In the genomic region with DNA sequence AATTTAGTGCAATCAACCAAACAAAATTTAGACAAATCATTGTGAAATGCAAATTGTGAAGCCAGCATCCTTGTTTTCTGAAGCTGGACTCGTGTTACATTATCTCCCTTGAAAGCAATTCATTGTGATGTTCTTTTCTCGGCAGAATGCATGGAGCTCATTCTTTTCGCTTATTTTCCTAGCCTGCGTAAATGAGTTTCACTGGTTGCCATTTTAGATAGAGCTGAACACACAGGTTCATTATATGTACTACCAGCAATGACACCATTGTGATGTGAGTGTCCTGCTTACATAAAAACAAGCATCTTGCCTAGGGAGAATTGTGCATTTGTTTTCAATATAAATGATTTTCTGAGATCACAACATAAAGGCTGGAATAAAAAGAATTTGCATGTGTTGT, we compare ENCODE assay signal across 23 mouse cellular contexts.
A peak's percentile ranks its signal among the peaks of the same experiment; 100 is the strongest.
DNase-seq lines count a peak whose midpoint lies in the region; ATAC-seq and TF ChIP-seq lines count a peak whose summit lies in the region.
"Had no signal": no experiment of that assay in that cellular context is flagged by ENCODE, and none has a peak within 500 bp of the region (broad histone marks: within the 10 kb centered on the region; RNA-seq: fewer than 3 reads in every experiment).

No protein-coding gene starts in this region.

- peak; percentile 60 for ATAC-seq in hindbrain, embryonic 11.5 days (ENCODE audit: low FRiP score)
- no peak for ATAC-seq in hindbrain, embryonic 16.5 days
- peak; percentile 51; the same call in 1 of the 2 replicates for ATAC-seq in forebrain, postnatal 0 days
- no peak for ATAC-seq in midbrain, embryonic 15.5 days (replicated peaks)

- no peak for TF ChIP-seq CTCF in forebrain, postnatal 0 days (IDR thresholded peaks at IDR 0.05; ENCODE audit: low read depth)

- no peak overlapping the region for H3K27ac ChIP-seq in hindbrain, embryonic 11.5 days (ENCODE audit: low read depth, low read length)
- no peak overlapping the region for H3K27ac ChIP-seq in hindbrain, embryonic 16.5 days (ENCODE audit: low read depth, low read length)
- H3K27ac ChIP-seq in forebrain, postnatal 0 days (ENCODE audit: low read depth, low read length), result no peak overlapping the region
- peak overlapping the region; percentile 55; the same call in 1 of the 2 replicates for H3K27ac ChIP-seq in midbrain, embryonic 15.5 days
- H3K27ac ChIP-seq: embryonic facial prominence, embryonic 10.5 days; heart, adult 2 months; heart, embryonic 13.5 days; left cerebral cortex, adult 2 months; liver, embryonic 13.5 days had no signal

- no peak for DNase-seq in hindbrain, embryonic 11.5 days (ENCODE audit: low spot score)
- DNase-seq in brain, adult 2 months (ENCODE audit: low read depth, low spot score), result peak; percentile 7
- DNase-seq in forebrain, postnatal 0 days, result peak; percentile 26
- DNase-seq in adrenal gland, postnatal 10 days, result no peak
- DNase-seq in kidney, adult 8-10 months, result no peak
- DNase-seq: adrenal gland, postnatal 36 days; cerebellum, adult 11-12 months; cerebellum, postnatal 10 days; gastrocnemius, postnatal 25 days; heart, adult 2 months; heart, postnatal 14 days; kidney, adult 11 months; kidney, postnatal 4 days; layer of hippocampus, adult 9-11 months; liver, embryonic 13.5 days; lung, adult 2 months; right cerebral cortex, postnatal 14 days; spleen, adult 18-20 months had no signal

- H3K4me2 ChIP-seq in hindbrain, embryonic 11.5 days (replicated peaks; ENCODE audit: low read depth, low read length), result no peak overlapping the region
- H3K4me2 ChIP-seq in hindbrain, embryonic 16.5 days (ENCODE audit: low read length), result no peak overlapping the region
- no peak overlapping the region for H3K4me2 ChIP-seq in forebrain, postnatal 0 days (ENCODE audit: low read depth)
- H3K4me2 ChIP-seq in midbrain, embryonic 15.5 days, result no peak overlapping the region
- H3K4me2 ChIP-seq: heart, embryonic 13.5 days; liver, embryonic 13.5 days had no signal

- no peaks in the 10 kb centered on the region for H3K27me3 ChIP-seq in hindbrain, embryonic 11.5 days (ENCODE audit: control insufficient read depth, insufficient read depth, low read length)
- no peaks in the 10 kb centered on the region for H3K27me3 ChIP-seq in hindbrain, embryonic 16.5 days (replicated peaks; ENCODE audit: control insufficient read depth, insufficient read depth, low read length)
- H3K27me3 ChIP-seq in forebrain, postnatal 0 days (ENCODE audit: insufficient read depth, low read length), result no peaks in the 10 kb centered on the region
- no peaks in the 10 kb centered on the region for H3K27me3 ChIP-seq in midbrain, embryonic 15.5 days (replicated peaks)
- H3K27me3 ChIP-seq: heart, embryonic 13.5 days; liver, embryonic 13.5 days had no signal

- 51% methylated on average over 4 of the region's 4 CpGs for WGBS in hindbrain, embryonic 11.5 days
- 27% methylated on average over 4 of the region's 4 CpGs for WGBS in hindbrain, embryonic 16.5 days
- whole genome bisulfite sequencing in forebrain, postnatal 0 days, result 16% methylated on average over 4 of the region's 4 CpGs
- WGBS in midbrain, embryonic 15.5 days, result 27% methylated on average over 4 of the region's 4 CpGs

- H3K9me3 ChIP-seq in hindbrain, embryonic 11.5 days (ENCODE audit: control insufficient read depth, low read length), result no peaks in the 10 kb centered on the region
- H3K9me3 ChIP-seq in hindbrain, embryonic 16.5 days (ENCODE audit: control insufficient read depth, low read length), result no peaks in the 10 kb centered on the region
- H3K9me3 ChIP-seq in forebrain, postnatal 0 days (ENCODE audit: low read length), result no peaks in the 10 kb centered on the region
- no peaks in the 10 kb centered on the region for H3K9me3 ChIP-seq in midbrain, embryonic 15.5 days
- H3K9me3 ChIP-seq: embryonic facial prominence, embryonic 10.5 days; heart, embryonic 13.5 days; liver, embryonic 13.5 days had no signal

- no peaks in the 10 kb centered on the region for H3K4me1 ChIP-seq in hindbrain, embryonic 11.5 days (replicated peaks; ENCODE audit: control insufficient read depth, insufficient read depth, low read length)
- H3K4me1 ChIP-seq in hindbrain, embryonic 16.5 days (ENCODE audit: control insufficient read depth, insufficient read depth, low read depth, low read length), result peaks cover 3% of the 10 kb centered on the region; the same call in 1 of the 2 replicates
- H3K4me1 ChIP-seq in forebrain, postnatal 0 days (ENCODE audit: insufficient read depth), result no peaks in the 10 kb centered on the region
- peaks cover 9% of the 10 kb centered on the region; the same call in 1 of the 2 replicates for H3K4me1 ChIP-seq in midbrain, embryonic 15.5 days
- H3K4me1 ChIP-seq: embryonic facial prominence, embryonic 10.5 days; heart, embryonic 13.5 days; liver, embryonic 13.5 days had no signal

- H3K36me3 ChIP-seq in hindbrain, embryonic 11.5 days (ENCODE audit: control insufficient read depth, insufficient read depth, low read length), result no peaks in the 10 kb centered on the region
- no peaks in the 10 kb centered on the region for H3K36me3 ChIP-seq in hindbrain, embryonic 16.5 days (ENCODE audit: control insufficient read depth, insufficient read depth, low read length)
- no peaks in the 10 kb centered on the region for H3K36me3 ChIP-seq in forebrain, postnatal 0 days (ENCODE audit: insufficient read depth)
- no peaks in the 10 kb centered on the region for H3K36me3 ChIP-seq in midbrain, embryonic 15.5 days (replicated peaks)
- H3K36me3 ChIP-seq: embryonic facial prominence, embryonic 10.5 days; heart, embryonic 13.5 days; liver, embryonic 13.5 days had no signal

- no peak overlapping the region for H3K4me3 ChIP-seq in hindbrain, embryonic 11.5 days (ENCODE audit: low read depth, low read length)
- no peak overlapping the region for H3K4me3 ChIP-seq in hindbrain, embryonic 16.5 days (ENCODE audit: low read length)
- no peak overlapping the region for H3K4me3 ChIP-seq in forebrain, postnatal 0 days (ENCODE audit: low read depth, low read length)
- H3K4me3 ChIP-seq in midbrain, embryonic 15.5 days, result no peak overlapping the region
- H3K4me3 ChIP-seq: embryonic facial prominence, embryonic 10.5 days; heart, adult 2 months; heart, embryonic 13.5 days; left cerebral cortex, adult 2 months; liver, embryonic 13.5 days had no signal

- no peak overlapping the region for H3K9ac ChIP-seq in hindbrain, embryonic 11.5 days (ENCODE audit: low read depth, low read length)
- H3K9ac ChIP-seq in hindbrain, embryonic 16.5 days (ENCODE audit: low read depth, low read length), result no peak overlapping the region
- H3K9ac ChIP-seq in forebrain, postnatal 0 days, result no peak overlapping the region
- no peak overlapping the region for H3K9ac ChIP-seq in midbrain, embryonic 15.5 days
- H3K9ac ChIP-seq: heart, embryonic 13.5 days; liver, embryonic 13.5 days had no signal

Comparison
In these comparisons a context has a peak if more than half of its experiments do, and no peak if none do; other contexts are left out.
1. ATAC-seq: peak in hindbrain, embryonic 11.5 days (single experiment) and forebrain, postnatal 0 days (single experiment); none in hindbrain, embryonic 16.5 days (single experiment) and midbrain, embryonic 15.5 days (single experiment).
2. DNase-seq: peak in brain, adult 2 months (single experiment) and forebrain, postnatal 0 days (single experiment); none in hindbrain, embryonic 11.5 days (single experiment), adrenal gland, postnatal 10 days (single experiment) and kidney, adult 8-10 months (0 of 2).